Mouse (Mus musculus): ENCODE measurements around the gene Eftud2. TPM values are rescaled to one million over a fixed set of nuclear protein-coding genes. Genes with fewer than 3 reads are reported as not detected.
A peak's percentile ranks its signal among the peaks of the same experiment; 100 is the strongest.

The Eftud2 gene
- total RNA-seq, 2 experiments from 2014 or later, result 123 to 126 TPM

DNA sequence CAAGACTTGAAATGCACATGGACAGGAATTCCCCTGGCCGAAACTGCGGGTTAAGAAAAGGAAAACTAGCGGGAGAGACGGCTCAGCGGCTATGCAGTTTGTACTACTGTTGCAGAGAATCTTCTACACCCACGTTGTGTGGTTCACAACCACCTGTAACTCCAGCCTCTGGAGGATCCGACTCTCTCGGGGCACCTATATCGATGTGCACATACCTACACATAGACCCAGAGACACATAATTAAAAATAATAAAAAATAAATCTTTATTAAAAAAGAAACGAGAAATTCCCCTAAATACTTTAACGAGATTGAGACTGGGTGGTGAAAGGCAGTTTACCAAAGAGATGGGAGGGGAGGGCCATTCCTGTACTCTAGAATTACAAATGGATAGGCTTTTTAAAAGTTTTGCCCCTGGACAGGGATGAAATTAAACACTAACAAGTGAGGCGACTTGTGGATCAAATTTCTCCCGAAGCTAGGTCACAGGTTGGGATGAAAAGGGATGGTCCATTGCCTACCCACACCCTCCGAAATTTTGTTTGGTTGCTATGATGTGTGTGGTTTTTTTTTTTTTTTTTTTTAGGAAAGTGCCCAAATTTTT lies 60.9 kb downstream of the Eftud2 start:
- DNase-seq (ENCODE audit: low spot score in 2 of 2), result no peak

DNA sequence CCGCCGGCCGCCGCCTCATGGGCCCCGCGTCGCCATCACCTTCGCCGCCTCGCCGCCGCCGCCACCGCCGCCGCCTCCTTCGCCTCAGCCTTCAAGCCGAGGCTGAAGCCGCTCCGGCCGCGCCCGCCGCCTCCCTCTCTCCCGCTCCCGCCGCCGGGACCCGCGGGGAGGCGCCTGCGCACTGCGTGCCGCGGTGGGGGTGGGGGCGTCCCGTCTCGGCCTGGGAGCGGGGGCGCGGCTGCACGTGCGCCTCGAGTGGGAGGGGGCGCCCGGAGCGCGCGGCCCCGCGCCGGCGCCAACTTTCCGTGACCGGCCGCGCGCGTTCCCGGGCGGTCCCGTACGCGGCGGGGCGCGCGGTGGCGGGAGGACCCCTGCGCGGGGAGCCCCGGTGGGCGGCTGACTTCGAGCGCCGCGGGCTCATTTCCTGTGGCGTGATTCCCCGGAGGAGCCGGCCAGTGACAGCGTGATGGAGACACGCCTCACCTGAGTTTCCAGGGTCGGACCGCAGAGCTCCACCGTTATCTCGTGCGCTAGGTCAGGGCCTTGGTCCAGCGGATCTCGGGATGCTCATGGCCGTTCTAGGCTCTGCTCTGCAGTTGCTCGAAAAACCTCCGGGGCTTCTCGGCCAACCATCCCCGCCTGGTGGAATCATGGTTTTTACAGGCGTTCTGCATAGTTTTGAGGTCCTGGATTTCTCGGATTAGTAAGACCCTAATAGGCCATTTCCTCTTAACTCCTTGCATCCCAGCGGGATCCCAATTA lies 61.6 kb downstream of the Eftud2 start, which contains the start of gene Gjc1:
Gjc1 (minus strand) TSS at position 680 of the 762 bp plus-strand sequence.
- DNase-seq (ENCODE audit: low spot score in 2 of 2), result peak in 1 of 2 experiments; percentile 14

DNA sequence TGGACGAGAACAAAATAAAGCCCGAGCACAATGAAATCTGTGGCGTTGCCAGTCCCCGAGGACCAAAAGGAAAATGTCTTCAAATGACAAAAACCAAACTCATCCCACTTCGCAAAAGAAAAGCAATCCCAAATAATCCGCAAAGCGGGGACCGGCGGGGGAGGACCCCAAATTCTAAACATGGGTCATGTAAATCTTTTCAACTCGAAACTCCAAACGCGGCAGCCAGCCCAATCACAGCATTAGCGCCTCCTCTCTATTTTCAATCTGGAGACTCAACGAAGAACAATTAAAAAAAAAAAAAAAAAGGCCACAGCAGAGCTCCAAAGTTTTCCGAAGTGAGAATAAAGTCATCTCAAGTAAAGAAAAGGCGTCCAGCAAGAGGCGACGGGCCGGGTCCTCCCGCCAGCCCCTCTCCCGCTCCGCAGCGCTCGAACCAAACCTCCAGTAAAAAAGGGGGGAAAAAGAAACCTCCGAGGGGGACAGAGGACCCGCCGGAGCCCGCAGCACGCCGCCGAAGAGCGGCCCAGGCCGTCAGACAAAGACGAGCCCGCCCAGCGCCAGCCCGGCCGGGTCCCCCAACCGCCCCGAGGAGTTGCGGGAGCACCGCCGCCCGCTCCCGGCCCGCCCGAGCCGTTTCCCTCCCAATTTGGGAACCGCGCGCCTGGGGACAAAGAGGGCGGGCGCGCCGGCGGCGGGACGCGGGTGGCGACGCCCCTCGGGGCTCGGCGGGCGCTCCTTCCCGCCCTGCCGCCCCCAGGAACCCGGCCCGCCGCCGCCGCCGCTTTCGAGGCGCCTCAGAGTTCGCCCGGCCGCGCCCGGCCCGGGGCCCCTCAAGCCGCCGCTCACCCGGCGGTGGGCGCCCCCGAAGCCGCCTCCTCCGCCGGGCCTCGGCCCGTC lies 62.4 kb downstream of the Eftud2 start:
- DNase-seq (ENCODE audit: low spot score in 2 of 2), result no peak

DNA sequence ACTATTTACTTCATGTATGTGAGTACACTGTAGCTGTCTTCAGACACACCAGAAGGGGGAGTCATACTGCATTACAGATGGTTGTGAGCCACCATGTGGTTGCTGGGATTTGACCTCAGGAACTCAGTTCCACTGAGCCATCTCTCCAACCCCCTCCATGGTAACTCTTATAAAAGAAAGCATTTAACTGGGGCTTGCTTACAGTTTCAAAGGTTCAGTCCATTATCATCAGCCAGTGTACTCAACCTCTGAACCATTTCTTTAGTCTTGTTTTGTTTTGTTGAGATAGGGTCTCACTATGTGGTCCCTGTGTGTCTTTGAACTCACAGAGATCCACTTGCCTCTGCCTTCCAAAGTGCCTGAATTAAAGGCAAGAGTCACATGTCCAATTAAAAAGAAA lies 65.9 kb downstream of the Eftud2 start:
- DNase-seq (ENCODE audit: low spot score in 2 of 2), result no peak

DNA sequence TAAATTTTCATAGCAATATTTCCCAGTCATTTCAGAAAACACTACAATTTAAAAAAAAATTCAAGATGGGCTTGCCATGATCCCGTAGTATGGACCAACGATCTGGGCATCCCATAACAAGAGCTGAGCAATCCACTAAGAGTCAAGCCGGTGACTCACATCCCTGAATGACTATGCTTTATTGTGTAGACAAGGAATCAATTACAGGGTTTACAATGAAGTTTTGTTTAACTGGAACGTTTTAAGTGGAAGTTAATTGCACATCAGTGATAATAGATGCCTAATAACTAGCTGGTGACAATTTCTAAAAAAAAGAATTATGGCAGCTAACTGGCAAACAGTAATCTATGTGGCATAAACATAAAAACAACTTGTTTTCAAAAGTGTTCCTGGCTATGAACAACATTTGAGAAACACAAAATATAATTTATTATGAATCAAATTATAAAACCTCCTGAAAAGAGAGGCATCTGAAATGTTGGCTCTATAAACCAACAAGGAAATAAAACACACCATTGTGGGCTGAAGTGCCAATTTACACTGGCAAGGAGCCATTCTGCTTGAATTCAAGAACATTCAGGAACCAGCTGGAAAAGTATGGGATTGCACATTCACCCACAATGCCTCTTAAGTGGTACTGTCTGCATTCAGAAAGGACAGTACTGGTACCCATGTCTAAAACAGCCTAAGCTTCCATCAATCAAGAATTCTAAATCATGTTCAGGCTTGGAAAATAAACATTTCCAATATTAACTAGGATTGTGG lies 69.9 kb downstream of the Eftud2 start:
- no peak for DNase-seq (ENCODE audit: low spot score in 2 of 2)

DNA sequence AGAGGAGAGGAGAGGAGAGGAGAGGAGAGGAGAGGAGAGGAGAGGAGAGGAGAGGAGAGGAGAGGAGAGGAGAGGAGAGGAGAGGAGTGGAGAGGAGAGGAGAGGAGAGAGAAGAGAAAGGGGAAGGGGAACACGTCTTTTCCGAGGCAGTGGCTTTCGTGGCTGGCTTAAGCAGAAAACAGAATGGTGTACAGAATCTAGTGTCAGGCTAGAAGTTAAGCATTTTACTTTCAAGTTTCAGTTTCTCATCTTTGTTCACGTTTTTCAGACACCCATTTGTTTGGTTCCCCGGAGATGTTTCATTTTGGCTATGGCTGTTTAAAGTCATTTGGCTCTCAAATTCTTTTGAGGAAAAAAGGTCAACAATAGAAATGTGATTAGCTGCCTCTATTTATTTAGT lies 72.5 kb downstream of the Eftud2 start:
- DNase-seq (ENCODE audit: low spot score in 2 of 2), result no peak

DNA sequence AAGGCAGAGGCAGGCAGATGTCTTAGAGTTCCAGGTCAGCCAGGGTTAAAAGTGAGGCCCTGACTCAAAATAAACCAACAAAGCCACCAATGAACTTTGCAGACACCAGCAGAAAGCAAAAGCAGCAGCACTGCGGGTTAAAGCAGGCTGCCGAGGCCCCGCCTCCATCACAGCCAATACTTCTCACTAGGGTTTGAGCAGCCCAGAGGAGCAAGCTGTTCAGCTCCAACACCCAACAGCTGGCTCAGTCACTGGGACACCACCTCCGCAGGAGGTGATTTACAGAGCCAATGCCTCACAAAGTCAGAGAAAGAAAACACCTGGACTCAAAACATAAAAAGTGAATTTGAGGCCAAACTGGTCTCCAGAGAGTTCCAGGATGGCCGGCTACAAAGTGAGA lies 77.3 kb downstream of the Eftud2 start:
- no peak for DNase-seq (ENCODE audit: low spot score in 2 of 2)

DNA sequence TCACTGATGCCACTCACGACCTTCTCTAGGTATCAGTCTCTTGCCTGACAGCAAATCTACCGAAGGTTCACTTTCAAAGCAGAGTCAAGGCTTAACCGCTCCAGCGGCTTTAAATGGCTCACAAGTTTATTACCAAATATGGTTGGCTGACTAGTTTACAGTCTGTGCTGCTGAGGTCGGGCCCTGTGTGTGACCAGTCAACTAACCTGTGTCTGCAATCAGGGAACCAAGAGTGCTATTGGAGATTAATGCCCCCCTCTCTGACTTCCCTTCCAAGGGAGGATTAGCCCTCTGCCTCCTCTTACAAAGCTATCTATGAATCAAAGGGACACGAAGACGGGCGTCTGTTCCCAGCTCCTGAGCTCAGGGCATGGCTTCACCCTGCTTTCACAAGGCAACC lies 86.6 kb downstream of the Eftud2 start:
- DNase-seq (ENCODE audit: low spot score in 2 of 2), result no peak

DNA sequence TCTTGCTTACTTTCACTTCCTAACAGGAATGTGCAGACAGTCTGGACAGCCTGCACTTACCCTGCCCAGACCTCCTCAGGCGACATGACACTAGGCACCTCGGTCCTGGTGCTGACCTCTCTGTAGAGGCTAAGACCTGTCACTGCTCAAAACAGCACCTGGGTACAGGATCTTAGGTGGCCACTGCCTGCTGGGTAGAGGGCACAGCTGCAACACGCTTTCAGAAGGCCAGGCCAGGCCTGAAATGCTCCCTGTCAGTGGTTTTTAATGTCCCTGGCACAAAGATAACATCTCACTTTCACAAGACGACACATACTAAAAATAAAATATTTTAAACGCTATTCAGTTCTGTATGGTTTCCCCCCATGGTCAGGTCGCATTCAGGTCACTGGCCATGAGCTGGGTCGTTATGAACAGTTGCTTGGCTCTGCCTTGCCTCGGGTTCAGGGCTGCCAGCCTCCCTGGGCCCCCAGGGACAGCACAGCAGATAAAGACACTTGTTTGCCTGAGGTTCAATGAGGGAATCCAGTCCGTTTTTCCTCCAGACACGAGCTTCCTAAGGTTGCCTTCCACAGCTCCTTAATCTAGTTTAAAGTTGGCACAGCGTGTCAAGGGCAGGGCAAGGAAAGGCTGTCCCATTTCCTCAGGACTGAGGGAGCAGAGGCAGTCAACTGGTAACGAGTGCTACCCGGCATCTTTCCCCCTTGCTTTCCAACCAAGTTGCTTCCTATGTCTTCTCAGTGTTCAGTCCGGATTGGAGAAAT lies 88.9 kb downstream of the Eftud2 start:
- no peak for DNase-seq (ENCODE audit: low spot score in 2 of 2)

Other genes starting within 250 kb of the Eftud2 start
- not detected for gene Meioc, start 217.3 kb downstream of the Eftud2 start, total RNA-seq (2021)
- gene Ccdc43, start 183.2 kb downstream of the Eftud2 start, total RNA-seq (2021), result 10 to 100 TPM; 30.4 to 31.9 TPM
- gene Adam11, start 119.5 kb downstream of the Eftud2 start, total RNA-seq (2021), result 100 to 1,000 TPM; 166 to 185 TPM
- gene Gjc1, start 61.3 kb downstream of the Eftud2 start, total RNA-seq (2021), result 1 to 10 TPM; 3.0 to 3.8 TPM
- gene Higd1b, start 45.1 kb downstream of the Eftud2 start, total RNA-seq (2021), result 1 to 10 TPM; 4.0 to 4.8 TPM
- gene Ccdc103, start 219 bp upstream of the Eftud2 start, total RNA-seq (2021), result 1 to 10 TPM; 1.5 to 2.2 TPM
- gene Fam187a, start 4.2 kb upstream of the Eftud2 start, total RNA-seq (2021), result under 1 TPM in 1 of 2 experiments, not detected in 1; 0.27 TPM
- 100 to 1,000 TPM; 441 to 481 TPM for gene Gfap, start 19.9 kb upstream of the Eftud2 start, total RNA-seq (2021)
- not detected for gene Kif18b, start 44.1 kb upstream of the Eftud2 start, total RNA-seq (2021)
- 10 to 100 TPM; 17.3 to 20.4 TPM for gene C1ql1, start 65.7 kb upstream of the Eftud2 start, total RNA-seq (2021)
- 100 to 1,000 TPM; 166 to 172 TPM for gene Nmt1, start 147.2 kb upstream of the Eftud2 start, total RNA-seq (2021)
- gene Dcakd, start 147.3 kb upstream of the Eftud2 start, total RNA-seq (2021), result 10 to 100 TPM; 68.9 to 69.0 TPM
- gene Plcd3, start 220.7 kb upstream of the Eftud2 start, total RNA-seq (2021), result 10 to 100 TPM; 11.0 TPM
- gene Acbd4, start 220.7 kb upstream of the Eftud2 start, total RNA-seq (2021), result 10 to 100 TPM; 75.1 to 90.2 TPM
- gene Hexim1, start 235.2 kb upstream of the Eftud2 start, total RNA-seq (2021), result 10 to 100 TPM; 53.7 to 57.3 TPM

Data from layer of hippocampus, adult 18-20 months (tissue).